Mouse (Mus musculus): ENCODE measurements around the gene Tox4. TPM values are rescaled to one million over a fixed set of nuclear protein-coding genes. Genes with fewer than 3 reads are reported as not detected.

The Tox4 gene
- 48.2 TPM for polyA plus RNA-seq (2014; fragmentation: Illumina TruSeq; extraction: RNeasy Lipid Tissue Mini Kit (QIAGEN cat#74804); ENCODE audit: low read depth, low replicate concordance)

DNA sequence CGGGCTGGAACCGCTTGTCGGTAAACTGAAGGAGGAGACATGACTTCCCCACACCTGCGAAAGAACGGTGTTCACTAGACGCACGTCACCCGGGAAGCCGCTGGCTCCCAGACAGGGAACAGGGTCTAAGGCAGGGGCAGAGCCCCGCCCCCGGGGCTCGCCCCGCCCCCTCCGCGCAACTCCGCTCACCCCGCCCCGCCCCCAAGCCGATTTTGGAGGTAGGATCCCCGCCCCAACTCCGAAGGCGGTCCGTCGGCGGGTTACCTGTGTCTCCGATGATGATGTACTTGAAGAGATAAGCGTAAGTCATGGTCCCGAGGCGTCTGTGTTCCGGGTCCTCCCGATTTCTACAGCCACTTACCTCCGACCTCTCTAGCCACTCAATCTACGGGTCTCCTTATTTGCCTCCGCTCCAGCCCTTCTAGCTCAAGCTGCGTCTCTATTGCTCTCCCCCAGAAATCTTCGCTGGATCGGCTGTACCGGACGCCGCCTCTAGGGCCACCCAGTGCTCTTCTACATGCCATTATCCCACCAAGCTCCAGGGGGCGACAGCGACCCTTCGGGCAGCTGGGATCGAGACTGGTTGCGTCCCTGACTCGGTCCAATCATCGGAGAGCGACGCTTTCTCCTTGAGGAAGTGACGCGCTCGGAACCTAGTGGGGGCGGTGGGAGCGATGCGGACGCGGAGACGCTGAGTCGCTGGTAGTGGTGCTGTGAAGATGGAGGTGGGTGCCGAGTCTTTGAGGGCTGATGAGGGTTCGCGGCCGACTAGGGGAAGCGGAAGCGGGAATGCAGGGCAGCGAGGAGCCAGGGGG, at the start of gene Tox4, which contains the start of gene Rab2b:
Gene Tox4 (plus strand): TSS at position 215 of the 815 bp plus-strand sequence.
Gene Rab2b (minus strand): TSS at position 614 of the 815 bp plus-strand sequence.

DNA sequence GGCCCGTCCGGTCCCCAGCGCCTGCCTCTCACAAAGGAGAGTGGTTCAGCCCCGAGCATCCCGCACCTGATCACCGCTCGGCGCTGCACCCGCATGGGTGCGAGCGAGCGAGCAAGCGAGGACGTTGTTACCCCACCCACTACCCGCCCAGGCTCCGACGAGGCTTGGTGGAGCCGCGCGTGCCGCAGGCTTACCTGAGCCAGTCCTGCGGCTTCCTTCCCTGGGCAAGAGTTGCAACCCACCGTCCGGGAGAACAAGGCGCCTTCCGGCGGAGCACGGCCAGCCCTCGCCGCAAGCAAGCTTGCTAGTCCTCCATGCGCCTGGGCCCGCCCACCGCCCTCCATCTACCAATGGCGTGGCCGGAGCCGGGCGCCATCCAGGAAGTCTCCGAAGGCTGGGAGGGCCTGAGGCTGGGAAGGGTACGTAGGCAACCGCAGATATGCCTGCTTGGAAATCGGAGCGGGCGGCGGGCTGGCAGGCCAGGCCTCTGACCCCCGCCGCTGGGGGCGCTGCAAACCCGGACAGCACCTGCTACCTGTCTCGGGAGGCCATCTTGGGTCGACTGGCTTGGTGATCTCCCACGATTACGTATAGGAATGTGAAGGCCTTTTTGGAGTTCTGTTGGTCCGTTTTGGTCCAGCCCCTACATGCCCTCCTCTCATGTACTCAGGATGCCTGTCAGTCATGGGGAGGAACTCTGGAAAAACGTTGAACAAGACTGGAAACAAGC, 21.3 kb upstream of the Tox4 start, which contains the start of gene Chd8:
Gene Chd8 (minus strand): TSS at position 297 of the 730 bp plus-strand sequence.

DNA sequence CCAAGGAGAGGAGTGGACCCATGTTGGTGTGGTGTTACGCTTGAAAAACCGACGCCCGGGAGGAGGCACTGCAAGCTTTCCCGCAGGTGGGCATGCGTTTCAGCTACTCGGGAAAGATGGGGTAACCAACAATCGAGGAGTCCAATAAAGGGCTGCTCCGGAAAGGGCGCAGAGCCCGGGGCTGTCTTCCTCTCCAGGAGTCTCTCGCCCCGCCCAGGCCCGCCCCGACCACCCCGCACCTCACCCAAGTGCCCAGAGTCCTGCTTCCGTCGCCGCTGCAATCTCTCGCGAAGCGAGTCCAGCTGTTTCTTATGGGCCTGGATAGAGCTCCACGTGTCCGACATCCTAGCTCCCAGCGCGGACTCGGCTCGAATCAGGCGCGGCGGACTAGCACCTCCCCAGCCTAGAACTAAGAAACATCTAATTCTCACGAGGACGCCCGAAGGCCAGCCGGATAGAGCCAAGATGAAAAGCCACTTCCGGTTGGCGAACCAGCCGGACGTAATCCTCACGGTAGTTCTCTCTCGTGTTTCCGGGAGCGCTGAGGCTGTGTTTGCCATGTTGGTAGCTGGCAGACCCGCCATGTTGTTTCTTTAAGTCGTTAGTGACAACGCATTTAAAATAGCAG, 25.8 kb downstream of the Tox4 start, which contains the start of gene Mettl3:
Gene Mettl3 (minus strand): TSS at position 485 of the 628 bp plus-strand sequence.

DNA sequence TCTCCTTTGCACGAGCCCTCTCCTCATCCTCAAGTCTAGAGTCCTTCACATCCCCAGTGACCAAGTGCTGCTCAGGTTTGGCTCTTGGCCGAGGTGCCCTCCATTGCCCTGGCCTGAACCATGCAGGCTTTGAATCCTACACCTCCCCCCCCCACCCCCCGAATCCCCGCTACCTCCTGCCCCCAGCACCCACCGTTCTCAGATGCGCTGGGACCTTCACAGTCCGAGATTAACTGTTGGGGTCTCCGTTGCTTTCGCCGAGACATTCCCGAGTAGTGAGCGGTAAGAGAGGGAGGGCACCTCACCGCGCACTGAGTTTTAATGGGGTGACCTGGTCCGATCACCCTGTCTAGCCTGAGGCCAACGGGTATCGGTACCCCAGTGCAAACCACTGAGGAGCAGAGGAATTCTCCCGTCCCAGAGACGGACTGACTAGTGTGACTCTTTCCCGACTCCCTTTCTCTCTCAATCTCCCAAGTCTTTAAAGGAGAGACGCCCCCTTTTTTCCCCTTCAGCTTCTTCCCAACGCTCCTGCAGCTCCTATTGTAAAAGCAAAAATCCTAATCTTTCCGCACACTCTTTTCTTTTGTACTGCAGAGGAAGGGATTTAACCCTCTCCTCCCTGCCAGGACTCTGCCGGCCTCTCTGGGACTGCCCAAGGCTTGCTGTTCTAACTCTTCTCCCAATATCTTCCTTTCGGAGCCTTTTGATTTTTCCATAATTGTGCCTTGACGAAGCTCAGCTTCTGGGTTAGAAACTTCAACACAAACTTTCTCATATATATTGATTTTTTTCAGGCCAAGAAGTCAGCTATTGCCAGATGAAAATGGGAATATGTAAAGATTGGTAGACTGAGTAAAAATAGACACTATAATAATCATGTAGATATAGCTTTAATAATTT, 49.2 kb downstream of the Tox4 start, which contains the start of gene Sall2:
Gene Sall2 (minus strand): TSS at position 853 of the 903 bp plus-strand sequence.

Other genes with a start within 250 kb of the Tox4 start
- not detected for gene Olfr221, start 236.7 kb upstream of the Tox4 start, polyA plus RNA-seq (2014; fragmentation: Illumina TruSeq; extraction: RNeasy Lipid Tissue Mini Kit (QIAGEN cat#74804); ENCODE audit: low read depth, low replicate concordance)
- 361 TPM for gene Hnrnpc, start 175.1 kb upstream of the Tox4 start, polyA plus RNA-seq (2014; fragmentation: Illumina TruSeq; extraction: RNeasy Lipid Tissue Mini Kit (QIAGEN cat#74804); ENCODE audit: low read depth, low replicate concordance)
- 0.87 TPM for gene Rpgrip1, start 168.4 kb upstream of the Tox4 start, polyA plus RNA-seq (2014; fragmentation: Illumina TruSeq; extraction: RNeasy Lipid Tissue Mini Kit (QIAGEN cat#74804); ENCODE audit: low read depth, low replicate concordance)
- 75.0 TPM for gene Supt16, start 81.7 kb upstream of the Tox4 start, polyA plus RNA-seq (2014; fragmentation: Illumina TruSeq; extraction: RNeasy Lipid Tissue Mini Kit (QIAGEN cat#74804); ENCODE audit: low read depth, low replicate concordance)
- 68.3 TPM for gene Chd8, start 21.4 kb upstream of the Tox4 start, polyA plus RNA-seq (2014; fragmentation: Illumina TruSeq; extraction: RNeasy Lipid Tissue Mini Kit (QIAGEN cat#74804); ENCODE audit: low read depth, low replicate concordance)
- gene Rab2b, start 399 bp downstream of the Tox4 start, polyA plus RNA-seq (2014; fragmentation: Illumina TruSeq; extraction: RNeasy Lipid Tissue Mini Kit (QIAGEN cat#74804); ENCODE audit: low read depth, low replicate concordance), result 88.1 TPM
- gene Mettl3, start 26.0 kb downstream of the Tox4 start, polyA plus RNA-seq (2014; fragmentation: Illumina TruSeq; extraction: RNeasy Lipid Tissue Mini Kit (QIAGEN cat#74804); ENCODE audit: low read depth, low replicate concordance), result 40.5 TPM
- 4.6 TPM for gene Sall2, start 49.6 kb downstream of the Tox4 start, polyA plus RNA-seq (2014; fragmentation: Illumina TruSeq; extraction: RNeasy Lipid Tissue Mini Kit (QIAGEN cat#74804); ENCODE audit: low read depth, low replicate concordance)
- gene Olfr1513, start 77.3 kb downstream of the Tox4 start, polyA plus RNA-seq (2014; fragmentation: Illumina TruSeq; extraction: RNeasy Lipid Tissue Mini Kit (QIAGEN cat#74804); ENCODE audit: low read depth, low replicate concordance), result not detected
- not detected for gene Olfr1512, start 100.0 kb downstream of the Tox4 start, polyA plus RNA-seq (2014; fragmentation: Illumina TruSeq; extraction: RNeasy Lipid Tissue Mini Kit (QIAGEN cat#74804); ENCODE audit: low read depth, low replicate concordance)
- gene Olfr1511, start 118.2 kb downstream of the Tox4 start, polyA plus RNA-seq (2014; fragmentation: Illumina TruSeq; extraction: RNeasy Lipid Tissue Mini Kit (QIAGEN cat#74804); ENCODE audit: low read depth, low replicate concordance), result not detected
- not detected for gene Olfr1510, start 135.2 kb downstream of the Tox4 start, polyA plus RNA-seq (2014; fragmentation: Illumina TruSeq; extraction: RNeasy Lipid Tissue Mini Kit (QIAGEN cat#74804); ENCODE audit: low read depth, low replicate concordance)
- gene Olfr1509, start 163.8 kb downstream of the Tox4 start, polyA plus RNA-seq (2014; fragmentation: Illumina TruSeq; extraction: RNeasy Lipid Tissue Mini Kit (QIAGEN cat#74804); ENCODE audit: low read depth, low replicate concordance), result not detected
- not detected for gene Olfr1508, start 188.3 kb downstream of the Tox4 start, polyA plus RNA-seq (2014; fragmentation: Illumina TruSeq; extraction: RNeasy Lipid Tissue Mini Kit (QIAGEN cat#74804); ENCODE audit: low read depth, low replicate concordance)
- not detected for gene Olfr1507, start 216.6 kb downstream of the Tox4 start, polyA plus RNA-seq (2014; fragmentation: Illumina TruSeq; extraction: RNeasy Lipid Tissue Mini Kit (QIAGEN cat#74804); ENCODE audit: low read depth, low replicate concordance)

Data from adrenal gland, adult 10 weeks (tissue).